Mouse (Mus musculus) kidney, postnatal 0 days (tissue): ENCODE results near the gene Krtap4-13. TPM values are rescaled to one million over a fixed set of nuclear protein-coding genes. Genes with fewer than 3 reads are reported as not detected.
"Not testable (repeated sequence)": the region's sequence is repeated elsewhere in the genome, so short reads cannot be mapped to it uniquely, and the experiment has no call there.

Experiments
- ATAC-seq: fragments of 200-750 bp; cut with Nextera tagmentation; replicated peaks from 2 replicates; pipeline ENCODE4 v1.8.0; 2017; ENCODE audit warnings: low read depth, moderate number of reproducible peaks, moderate TSS enrichment, moderate library complexity; ENCODE audit not compliant: low FRiP score
- DNase-seq: peaks from one replicate; pipeline ENCODE4 v3.0.0-alpha.2; 2016; ENCODE audit warnings: low spot score
- H3K27ac ChIP-seq: fragments of 300-500 bp; sonication (generic); 2 replicates; pipeline ENCODE4 v1.5.1; 2014; ENCODE audit warnings: mild to moderate bottlenecking
- H3K27me3 ChIP-seq: fragments of 300-500 bp; sonication (generic); 2 replicates; pipeline ENCODE4 v1.6.1; 2014; ENCODE audit warnings: low read length, mixed read lengths; ENCODE audit not compliant: insufficient read depth
- H3K36me3 ChIP-seq: fragments of 300-500 bp; sonication (generic); 2 replicates; pipeline ENCODE4 v1.6.1; 2014; ENCODE audit warnings: low read length, mixed read lengths; ENCODE audit not compliant: insufficient read depth
- H3K4me1 ChIP-seq: fragments of 300-500 bp; sonication (generic); replicated peaks from 2 replicates; pipeline ENCODE4 v1.6.1; 2014; ENCODE audit warnings: antibody characterized with exemption, low read length, mixed read lengths; ENCODE audit not compliant: insufficient read depth
- H3K4me2 ChIP-seq: fragments of 300-500 bp; sonication (generic); 2 replicates; pipeline ENCODE4 v1.6.1; 2014; ENCODE audit warnings: mild to moderate bottlenecking, low read length, moderate library complexity, mixed read lengths
- H3K4me3 ChIP-seq: fragments of 300-500 bp; sonication (generic); replicated peaks from 2 replicates; pipeline ENCODE4 v1.5.1; 2014; ENCODE audit warnings: low read depth, low read length
- H3K9ac ChIP-seq: fragments of 300-500 bp; sonication (generic); 2 replicates; pipeline ENCODE4 v1.6.1; 2014; ENCODE audit warnings: low read depth, low read length
- H3K9me3 ChIP-seq: fragments of 300-500 bp; sonication (generic); replicated peaks from 2 replicates; pipeline ENCODE4 v1.6.1; 2016; ENCODE audit warnings: low read length, inconsistent platforms, mixed read lengths
- CTCF ChIP-seq: IDR thresholded peaks from 2 replicates; pipeline ENCODE4 v1.5.1; 2016; ENCODE audit warnings: antibody characterized with exemption, low read depth, mild to moderate bottlenecking, moderate library complexity
- WGBS: fragments of 180-500 bp; shearing (Covaris S2); extraction: QIAGEN DNeasy Blood & Tissue Kit; methylation state at CpG from one replicate; pipeline ENCODE4 v1.1.7; 2014; 5-methylcytosine and 5-hydroxymethylcytosine counted together
- polyA plus RNA-seq: library from polyadenylated mRNA; unstranded; fragments of >200 nt; fragmentation: Nextera tagmentation; extraction: Ambion mirVana; gene quantifications from 2 replicates; pipeline ENCODE4 v1.2.1, GENCODE M21; 2015

Gene Krtap4-13
- polyA plus RNA-seq, 1 experiment from 2014 or later = not detected

- WGBS = 65% methylated on average over 7 of the region's 7 CpGs
- Histone ChIP-seq H3K9ac (no peak overlapping the region), H3K4me1 (no peaks in the 10 kb centered on the region), H3K27ac (no peak overlapping the region), H3K36me3 (no peaks in the 10 kb centered on the region), H3K4me3 (no peak overlapping the region), H3K27me3 (no peaks in the 10 kb centered on the region), H3K9me3 (no peaks in the 10 kb centered on the region), H3K4me2 (no peak overlapping the region)
- DNase-seq (no peak), ATAC-seq (no peak)
- no peak for TF ChIP-seq CTCF
Measured at GRCm38 (mm10) chr11:99778401-99778800, 31.3 kb downstream of the Krtap4-13 start.

- H3K36me3 ChIP-seq, H3K9me3 ChIP-seq, H3K9ac ChIP-seq, H3K4me3 ChIP-seq, H3K4me2 ChIP-seq, H3K27me3 ChIP-seq, ATAC-seq, H3K27ac ChIP-seq, DNase-seq, H3K4me1 ChIP-seq: not testable (repeated sequence)
Measured at GRCm38 (mm10) chr11:99772813-99773212, 36.9 kb downstream of the Krtap4-13 start, which contains the start of gene Gm11595. Gene Gm11595, minus strand, starts transcription at chr11:99772913.

GRCm38 (mm10) chr11:99768410-99768809 lies 41.3 kb downstream of the Krtap4-13 start:
- ATAC-seq (no peak), DNase-seq (no peak)
- H3K4me1 ChIP-seq = no peaks in the 10 kb centered on the region
- no peak for TF ChIP-seq CTCF
- H3K4me3 ChIP-seq = no peak overlapping the region
- H3K27ac ChIP-seq = no peak overlapping the region
- 67% methylated on average over 2 of the region's 2 CpGs for WGBS
- H3K9ac ChIP-seq = no peak overlapping the region
- H3K36me3 ChIP-seq = no peaks in the 10 kb centered on the region
- no peaks in the 10 kb centered on the region for H3K27me3 ChIP-seq
- H3K9me3 ChIP-seq = no peaks in the 10 kb centered on the region
- no peak overlapping the region for H3K4me2 ChIP-seq

Other genes starting within 250 kb of the Krtap4-13 start
- gene Krtap3-1, start 243.3 kb downstream of the Krtap4-13 start, polyA plus RNA-seq = not detected in 2 replicates
- not detected in 2 replicates for gene Krtap1-5, start 228.9 kb downstream of the Krtap4-13 start, polyA plus RNA-seq
- not detected in 2 replicates for gene Krtap1-4, start 226.2 kb downstream of the Krtap4-13 start, polyA plus RNA-seq
- not detected in 2 replicates for gene Krtap1-3, start 218.6 kb downstream of the Krtap4-13 start, polyA plus RNA-seq
- gene Krtap9-3, start 211.8 kb downstream of the Krtap4-13 start, polyA plus RNA-seq = not detected in 2 replicates
- not detected in 2 replicates for gene Gm11938, start 206.6 kb downstream of the Krtap4-13 start, polyA plus RNA-seq
- not detected in 2 replicates for gene Gm11937, start 199.7 kb downstream of the Krtap4-13 start, polyA plus RNA-seq
- not detected in 2 replicates for gene Krtap2-4, start 195.0 kb downstream of the Krtap4-13 start, polyA plus RNA-seq
- not detected in 2 replicates for gene Gm11562, start 189.5 kb downstream of the Krtap4-13 start, polyA plus RNA-seq
- not detected in 2 replicates for gene Krtap4-1, start 181.7 kb downstream of the Krtap4-13 start, polyA plus RNA-seq
- not detected in 2 replicates for gene Krtap4-2, start 174.8 kb downstream of the Krtap4-13 start, polyA plus RNA-seq
- gene Krtap4-7, start 165.8 kb downstream of the Krtap4-13 start, polyA plus RNA-seq = not detected in 2 replicates
- gene Gm11555, start 159.7 kb downstream of the Krtap4-13 start, polyA plus RNA-seq = not detected in 2 replicates
- gene Gm11563, start 150.9 kb downstream of the Krtap4-13 start, polyA plus RNA-seq = not detected in 2 replicates
- not detected in 2 replicates for gene Krtap4-6, start 143.9 kb downstream of the Krtap4-13 start, polyA plus RNA-seq
- not detected in 2 replicates for gene Gm14190, start 119.2 kb downstream of the Krtap4-13 start, polyA plus RNA-seq
- gene Gm14180, start 75.6 kb downstream of the Krtap4-13 start, polyA plus RNA-seq = not detected in 2 replicates
- gene Gm11595, start 37.0 kb downstream of the Krtap4-13 start, polyA plus RNA-seq = not detected in 2 replicates
- not detected in 2 replicates for gene Krtap4-8, start 29.2 kb downstream of the Krtap4-13 start, polyA plus RNA-seq
- gene Krtap4-9, start 24.7 kb downstream of the Krtap4-13 start, polyA plus RNA-seq = not detected in 2 replicates
- gene Gm11596, start 16.4 kb downstream of the Krtap4-13 start, polyA plus RNA-seq = not detected in 2 replicates
- not detected in 2 replicates for gene Gm11569, start 11.0 kb downstream of the Krtap4-13 start, polyA plus RNA-seq
- gene Gm11554, start 5.4 kb downstream of the Krtap4-13 start, polyA plus RNA-seq = not detected in 2 replicates
- not detected in 2 replicates for gene Gm11564, start 5.8 kb upstream of the Krtap4-13 start, polyA plus RNA-seq
- not detected in 2 replicates for gene 2300003K06Rik, start 28.2 kb upstream of the Krtap4-13 start, polyA plus RNA-seq
- gene Krtap4-16, start 41.7 kb upstream of the Krtap4-13 start, polyA plus RNA-seq = not detected in 2 replicates
- gene Gm11568, start 48.0 kb upstream of the Krtap4-13 start, polyA plus RNA-seq = not detected in 2 replicates
- gene Gm11559, start 54.6 kb upstream of the Krtap4-13 start, polyA plus RNA-seq = not detected in 2 replicates
- not detected in 2 replicates for gene Krtap9-1, start 63.5 kb upstream of the Krtap4-13 start, polyA plus RNA-seq
- gene Gm11567, start 69.3 kb upstream of the Krtap4-13 start, polyA plus RNA-seq = not detected in 2 replicates
- not detected in 2 replicates for gene Krtap31-1, start 98.0 kb upstream of the Krtap4-13 start, polyA plus RNA-seq
- not detected in 2 replicates for gene Gm11565, start 104.9 kb upstream of the Krtap4-13 start, polyA plus RNA-seq
- not detected in 2 replicates for gene Krtap31-2, start 126.4 kb upstream of the Krtap4-13 start, polyA plus RNA-seq
- gene Krtap9-5, start 138.6 kb upstream of the Krtap4-13 start, polyA plus RNA-seq = not detected in 2 replicates
- not detected in 2 replicates for gene Krtap29-1, start 169.2 kb upstream of the Krtap4-13 start, polyA plus RNA-seq
- gene Krtap16-1, start 176.7 kb upstream of the Krtap4-13 start, polyA plus RNA-seq = not detected in 2 replicates
- not detected in 2 replicates for gene Krtap17-1, start 184.1 kb upstream of the Krtap4-13 start, polyA plus RNA-seq
- not detected in 2 replicates for gene Krt33a, start 206.3 kb upstream of the Krtap4-13 start, polyA plus RNA-seq
- not detected in 2 replicates for gene Krt33b, start 220.0 kb upstream of the Krtap4-13 start, polyA plus RNA-seq
- not detected in 2 replicates for gene Krt34, start 231.7 kb upstream of the Krtap4-13 start, polyA plus RNA-seq
- gene Krt31, start 240.7 kb upstream of the Krtap4-13 start, polyA plus RNA-seq = not detected in 2 replicates